Mouse (Mus musculus) erythroid progenitor cell, adult 5-6 weeks (primary cell): Measurements from ENCODE around the gene Btbd35f25. TPM values are rescaled to one million over a fixed set of nuclear protein-coding genes. Genes with fewer than 3 reads are reported as not detected.
"Not testable (repeated sequence)": the region's sequence is repeated elsewhere in the genome, so short reads cannot be mapped to it uniquely, and the experiment has no call there.

ENCODE experiments used
- ATAC-seq: replicated peaks from 2 replicates; pipeline ENCODE4 v1.8.0; 2016; ENCODE audit warnings: moderate number of reproducible peaks, mild to moderate bottlenecking, moderate TSS enrichment, inconsistent platforms; ENCODE audit not compliant: poor library complexity, low FRiP score, severe bottlenecking
- total RNA-seq, 2 experiments: library from RNA; stranded (forward) in 1 of 2; stranded (reverse) in 1 of 2; fragments of 150-400 nt in 1 of 2; fragments of 186-747, 209-891 nt in 1 of 2; gene quantifications; 2 replicates each; pipeline versions ENCODE4 v1.2.3 to v1.2.4; 2015 to 2017; ENCODE audit warnings: low replicate concordance in 2 of 2

The Btbd35f25 gene
- not detected in 2 replicates for total RNA-seq (2015; ENCODE audit: low replicate concordance)
- total RNA-seq (2017; ENCODE audit: low replicate concordance): not detected in 2 replicates

DNA sequence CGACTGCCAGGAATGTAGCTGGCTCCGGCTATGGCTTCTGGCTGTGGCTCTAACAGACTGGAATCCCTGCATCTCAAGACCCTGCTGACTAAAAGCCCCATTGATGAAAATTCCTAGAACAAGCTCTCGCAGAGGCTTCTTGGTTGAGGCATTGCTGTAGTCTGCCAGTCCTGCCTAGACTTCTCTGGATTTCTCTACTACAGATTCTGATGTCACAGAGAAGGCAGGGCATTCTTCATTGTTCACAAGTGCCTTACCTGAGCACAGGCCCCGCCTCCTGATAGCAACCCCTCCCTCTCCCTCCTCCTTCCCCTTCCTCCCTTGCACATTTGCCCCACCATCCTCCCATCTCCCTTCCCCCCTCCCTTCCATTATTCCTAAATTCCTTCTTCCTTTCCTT is at the start of gene Btbd35f25:
TSS of gene Btbd35f25 (minus strand) at position 101 of the 400 bp plus-strand sequence.
- not testable (repeated sequence) for ATAC-seq

DNA sequence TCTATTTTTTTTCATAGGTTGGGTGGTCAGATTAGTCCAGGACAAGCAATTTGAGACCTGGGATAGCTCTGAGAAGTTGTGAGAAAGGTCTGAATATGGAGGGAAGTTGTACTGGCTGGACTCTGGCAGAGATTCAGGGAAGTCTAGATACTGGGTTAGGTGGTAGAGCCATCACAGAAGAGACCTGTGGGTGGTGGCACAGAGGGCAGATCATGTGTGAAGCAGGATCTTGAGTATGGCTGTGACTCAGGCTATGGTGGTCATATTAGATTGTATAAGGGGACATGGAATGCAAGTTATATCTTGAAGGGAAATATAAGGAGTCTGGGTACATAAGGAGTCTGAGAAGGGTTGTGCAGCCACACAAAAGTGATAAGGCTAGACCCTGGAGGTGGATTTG is 49.3 kb upstream of the Btbd35f25 start:
- no peak for ATAC-seq

DNA sequence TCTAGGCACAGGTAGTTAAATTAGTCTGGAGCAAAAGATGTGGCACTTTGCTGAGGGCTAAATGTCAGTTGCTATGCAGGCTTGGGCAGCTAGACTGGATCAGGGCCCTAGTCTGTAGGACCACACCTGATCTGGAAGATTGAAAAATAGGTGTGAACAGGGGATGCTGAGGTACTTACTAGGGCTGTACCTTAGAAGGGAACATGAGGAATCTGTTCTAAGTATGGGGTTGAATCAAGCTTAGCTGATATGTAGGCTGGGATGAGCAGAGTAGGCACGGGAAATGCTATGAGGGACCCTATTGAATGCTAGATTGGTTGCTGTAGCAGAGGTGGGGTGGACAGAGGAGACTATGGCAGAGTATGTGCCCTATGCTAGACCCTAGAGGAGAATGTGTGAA is 47.0 kb upstream of the Btbd35f25 start:
- ATAC-seq: no peak

DNA sequence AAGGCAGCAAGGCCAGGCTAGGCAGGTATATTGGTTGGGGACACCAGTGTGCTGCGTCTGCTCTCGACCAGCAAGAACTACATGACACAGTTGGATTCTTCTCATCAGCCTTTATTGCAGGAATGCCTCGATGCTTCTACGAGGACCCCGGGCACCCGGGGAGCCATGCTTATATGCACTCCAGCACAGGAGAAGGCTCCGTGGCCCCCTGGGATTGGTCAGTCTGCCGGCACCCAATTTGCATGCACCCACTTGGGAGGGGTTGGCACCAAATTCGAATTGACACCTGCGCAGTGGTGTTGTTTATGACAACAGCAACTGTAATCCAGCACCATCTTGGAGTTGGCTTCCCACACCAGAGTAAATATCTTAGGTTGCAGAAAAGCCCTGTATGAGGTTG is 28.1 kb upstream of the Btbd35f25 start:
- ATAC-seq: no peak

DNA sequence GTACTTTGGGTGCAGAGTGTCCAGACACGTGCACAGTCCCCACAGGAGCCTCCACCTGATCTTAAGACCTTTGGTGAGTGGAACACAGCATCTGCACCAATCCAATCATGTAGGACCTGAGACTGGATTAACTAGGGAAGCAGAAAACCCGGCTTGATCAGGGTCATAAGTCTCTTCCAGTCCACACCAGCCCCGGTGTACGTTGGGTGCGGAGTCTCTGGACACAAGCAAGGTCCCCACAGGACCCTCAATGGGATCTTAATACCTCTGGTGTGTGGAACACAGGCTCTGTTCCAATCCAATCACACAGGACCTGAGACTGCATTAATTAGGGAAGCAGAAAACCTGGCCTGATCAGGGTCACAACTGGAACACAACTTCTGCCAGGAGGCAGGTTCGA is 20.0 kb upstream of the Btbd35f25 start:
- ATAC-seq: no peak

Other genes starting within 250 kb of the Btbd35f25 start
- not detected in 2 replicates for gene Gm21883, start 142.9 kb downstream of the Btbd35f25 start, total RNA-seq (2015; ENCODE audit: low replicate concordance)
- not detected in 2 replicates for gene Gm21883, start 142.9 kb downstream of the Btbd35f25 start, total RNA-seq (2017; ENCODE audit: low replicate concordance)
- gene Spin2e, start 98.2 kb downstream of the Btbd35f25 start, total RNA-seq (2015; ENCODE audit: low replicate concordance): not detected in 2 replicates
- gene Spin2e, start 98.2 kb downstream of the Btbd35f25 start, total RNA-seq (2017; ENCODE audit: low replicate concordance): not detected in 2 replicates
- gene Gm21637, start 244.9 kb upstream of the Btbd35f25 start, total RNA-seq (2015; ENCODE audit: low replicate concordance): not detected in 2 replicates
- not detected in 2 replicates for gene Gm21637, start 244.9 kb upstream of the Btbd35f25 start, total RNA-seq (2017; ENCODE audit: low replicate concordance)